Mouse (Mus musculus): Measurements from ENCODE around the gene Nfkb1. TPM values are rescaled to one million over a fixed set of nuclear protein-coding genes. Genes with fewer than 3 reads are reported as not detected.

Nfkb1 gene
- total and polyA plus RNA-seq, 3 experiments, result 271 to 369 (median 346) TPM

- peak overlapping the region; percentile 35 for H3K4me2 ChIP-seq (ENCODE audit: insufficient read depth, low read depth, poor library complexity, severe bottlenecking)
- peak overlapping the region in 1 of 3 experiments; percentile 28 for H3K4me3 ChIP-seq (replicated peaks in 1 of 3; ENCODE audit: low read depth in 2 of 3, low read length in 2 of 3, poor library complexity in 1 of 3)
- TF ChIP-seq USF1 (IDR thresholded peaks at IDR 0.05; ENCODE audit: low read depth, low read length), result no peak
- TF ChIP-seq JUN (IDR thresholded peaks at IDR 0.05; ENCODE audit: insufficient read depth, low read depth, low read length), result no peak
- peak; percentile 97 for TF ChIP-seq SIN3A (IDR thresholded peaks at IDR 0.05; ENCODE audit: low read length)
- TF ChIP-seq IRF4 (IDR thresholded peaks at IDR 0.05; ENCODE audit: low read depth, low read length), result peak; percentile 71; the same call in 1 of the 2 replicates
- no peak for TF ChIP-seq USF2 (conservative IDR thresholded peaks at IDR 0.05; ENCODE audit: low read depth, low read length)
- TF ChIP-seq E2F4 (IDR thresholded peaks at IDR 0.05; ENCODE audit: insufficient replicate concordance, low read depth, low read length), result no peak
- TF ChIP-seq POLR2A (IDR thresholded peaks at IDR 0.05; ENCODE audit: low read depth, low read length), result peak; percentile 78
- no peak for TF ChIP-seq POLR2AphosphoS2 (IDR thresholded peaks at IDR 0.05; ENCODE audit: low read depth, low read length)
- TF ChIP-seq BHLHE40 (IDR thresholded peaks at IDR 0.05; ENCODE audit: low read depth, low read length), result peak; percentile 87
- peak; percentile 98 for TF ChIP-seq ZMIZ1 (IDR thresholded peaks at IDR 0.05; ENCODE audit: low read depth, low read length)
- TF ChIP-seq CHD2 (IDR thresholded peaks at IDR 0.05; ENCODE audit: low read length), result peak; percentile 65
- TF ChIP-seq RAD21 (IDR thresholded peaks at IDR 0.05; ENCODE audit: low read depth, low read length), result no peak; the same call in none of the 2 replicates
- TF ChIP-seq ELF1 (IDR thresholded peaks at IDR 0.05; ENCODE audit: low read depth, low read length), result peak; percentile 51; the same call in 1 of the 2 replicates
- peak; percentile 88 for TF ChIP-seq MXI1 (IDR thresholded peaks at IDR 0.05; ENCODE audit: low read depth, low read length)
- peak; percentile 100 for TF ChIP-seq ETS1 (conservative IDR thresholded peaks at IDR 0.05; ENCODE audit: low read depth, low read length)
- TF ChIP-seq MAX (IDR thresholded peaks at IDR 0.05; ENCODE audit: low read length), result peak; percentile 76; the same call in 1 of the 2 replicates
- peak; percentile 87 for TF ChIP-seq MAZ (IDR thresholded peaks at IDR 0.05; ENCODE audit: low read depth, low read length)
- TF ChIP-seq NRF1 (IDR thresholded peaks at IDR 0.05; ENCODE audit: low read depth, low read length), result peak; percentile 81
- peak; percentile 60; the same call in 1 of the 2 replicates for TF ChIP-seq HCFC1 (IDR thresholded peaks at IDR 0.05; ENCODE audit: low read depth, low read length)
- TF ChIP-seq UBTF (IDR thresholded peaks at IDR 0.05; ENCODE audit: low read depth, low read length), result no peak; the same call in 1 of the 2 replicates
- TF ChIP-seq ZNF384 (IDR thresholded peaks at IDR 0.05; ENCODE audit: low read depth, low read length), result peak; percentile 15; the same call in 1 of the 2 replicates
- peak; percentile 33; the same call in 1 of the 2 replicates for TF ChIP-seq NELFE (IDR thresholded peaks at IDR 0.05; ENCODE audit: low read depth, low read length)
- peak; percentile 61; the same call in 1 of the 2 replicates for TF ChIP-seq RCOR1 (conservative IDR thresholded peaks at IDR 0.05; ENCODE audit: low read depth, low read length)
- peak; percentile 5; the same call in 1 of the 2 replicates for TF ChIP-seq JUND (conservative IDR thresholded peaks at IDR 0.05; ENCODE audit: low read depth, low read length)
- TF ChIP-seq ZC3H11A (IDR thresholded peaks at IDR 0.05; ENCODE audit: low read depth, low read length), result no peak
- no peak for TF ChIP-seq KAT2A (IDR thresholded peaks at IDR 0.05; ENCODE audit: insufficient replicate concordance, low read length)
- TF ChIP-seq GABPA (IDR thresholded peaks at IDR 0.05; ENCODE audit: insufficient replicate concordance, low read depth, low read length), result no peak
- TF ChIP-seq TCF12 (IDR thresholded peaks at IDR 0.05; ENCODE audit: low read depth, low read length), result peak; percentile 96
- no peak for TF ChIP-seq PAX5 (IDR thresholded peaks at IDR 0.05; ENCODE audit: low read length)
- TF ChIP-seq EP300 (IDR thresholded peaks at IDR 0.05; ENCODE audit: low read length), result peak; percentile 75
- peak; percentile 92 for TF ChIP-seq TBP (conservative IDR thresholded peaks at IDR 0.05; ENCODE audit: low read depth, low read length)
- TF ChIP-seq MYC (IDR thresholded peaks at IDR 0.05; ENCODE audit: low read depth, low read length), result peak; percentile 78
- H3K27me3 ChIP-seq (replicated peaks), result no peaks in the 10 kb centered on the region
- H3K27ac ChIP-seq (ENCODE audit: insufficient read depth, low read depth), result peak overlapping the region; percentile 5; the same call in 1 of the 2 replicates
- in situ Hi-C loops (cut with MboI; ENCODE audit: low pct_ligation_motif_present, low pct_unique_long_range_greater_than_20kb, low sequenced_read_pairs), result loop anchor here (5.0 kb wide), 2 partner anchors 178 to 298 kb away; partner anchors contain the start of gene Bdh2
- no peaks in the 10 kb centered on the region for H3K79me2 ChIP-seq (replicated peaks; ENCODE audit: control insufficient read depth, extremely low read depth, insufficient read depth, poor library complexity, severe bottlenecking)
- H3K9ac ChIP-seq (ENCODE audit: insufficient read depth, low read depth), result no peak overlapping the region
- peak; percentile 91 for DNase-seq (ENCODE audit: extremely low read depth)
- H3K36me3 ChIP-seq (replicated peaks in 1 of 2; ENCODE audit: control insufficient read depth in 1 of 2, insufficient read depth in 1 of 2, low read length in 1 of 2), result peaks cover 15 to 24% of the 10 kb centered on the region in 2 experiments
- peaks cover 6% of the 10 kb centered on the region for H3K9me3 ChIP-seq (replicated peaks; ENCODE audit: low read length)
- peaks cover 22 to 53% of the 10 kb centered on the region in 2 experiments for H3K4me1 ChIP-seq (ENCODE audit: control insufficient read depth in 1 of 2, insufficient read depth in 2 of 2)
- dilution Hi-C loops (cut with MboI; ENCODE audit: extremely low pct_ligation_motif_present, extremely low pct_unique_long_range_greater_than_20kb, low sequenced_read_pairs), result no loop called here
Observed at GRCm38 (mm10) chr3:135580439-135581275, 110.7 kb downstream of the Nfkb1 start.

Measured in CH12.LX (cell line).